Mouse (Mus musculus): ENCODE measurements around the gene Ccdc12. TPM values are rescaled to one million over a fixed set of nuclear protein-coding genes. Genes with fewer than 3 reads are reported as not detected.

Ccdc12 gene
- polyA plus RNA-seq, 1 experiment from 2014 or later, result 118 TPM

DNA sequence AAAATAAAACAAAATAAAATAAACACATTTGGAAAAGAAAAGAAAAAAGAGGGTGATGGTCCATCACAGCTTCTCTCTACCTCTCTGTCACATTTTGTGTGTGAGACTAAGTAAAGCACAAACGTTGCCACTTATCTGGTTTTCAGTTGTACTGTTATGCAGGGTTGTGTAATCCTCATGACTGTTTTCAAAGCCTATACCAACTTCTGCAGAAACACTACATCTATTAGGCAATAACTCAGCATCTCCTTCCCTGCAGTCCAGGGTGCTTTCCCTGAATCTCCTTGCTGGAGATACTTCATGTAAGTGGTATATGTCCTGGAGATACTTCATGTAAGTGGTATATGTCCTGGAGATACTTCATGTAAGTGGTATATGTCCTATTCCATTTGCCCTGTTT, 6.5 kb downstream of the Ccdc12 start:
- Histone ChIP-seq H3K9me3 (no peaks in the 10 kb centered on the region), H3K9ac (no peak overlapping the region), H3K36me3 (0 out of 2 replicates have a peak, but pooled peaks cover 6% of the 10 kb centered on the region), H3K27me3 (no peaks in the 10 kb centered on the region), H3K4me3 (no peak overlapping the region), H3K4me2 (replicated peaks) (no peak overlapping the region), H3K4me1 (peaks cover 10% of the 10 kb centered on the region; the same call in 1 of the 2 replicates), H3K27ac (no peak overlapping the region)
- no peak for ATAC-seq (ENCODE audit: insufficient number of reproducible peaks, insufficient read depth, low FRiP score, low TSS enrichment)
- 92% methylated on average over 1 of the region's 1 CpGs for WGBS

DNA sequence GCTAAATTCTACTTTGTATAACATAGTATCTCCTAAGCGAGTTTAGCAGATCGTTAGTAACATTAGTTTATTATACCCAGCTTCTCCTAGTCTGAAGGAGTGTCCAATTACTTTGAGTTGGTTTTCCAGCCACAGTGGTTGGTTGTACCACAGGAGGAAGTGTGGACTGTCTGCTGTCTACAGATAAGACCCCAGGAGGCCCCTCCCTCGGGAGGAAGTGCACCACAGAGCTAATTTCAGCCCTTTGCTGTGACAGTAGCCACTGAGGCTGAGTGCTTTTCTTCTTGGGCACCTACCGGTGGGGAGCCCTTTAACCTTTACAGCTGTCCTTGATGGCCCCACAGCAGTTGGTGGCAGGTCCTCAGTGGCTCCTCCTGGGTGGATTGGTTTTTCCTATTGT, 9.6 kb downstream of the Ccdc12 start:
- Histone ChIP-seq H3K36me3 (no peaks in the 10 kb centered on the region), H3K9me3 (no peaks in the 10 kb centered on the region), H3K4me2 (replicated peaks) (no peak overlapping the region), H3K9ac (no peak overlapping the region), H3K4me1 (peaks cover 9% of the 10 kb centered on the region; the same call in 1 of the 2 replicates), H3K4me3 (no peak overlapping the region), H3K27ac (no peak overlapping the region), H3K27me3 (no peaks in the 10 kb centered on the region)
- 0 out of 2 replicates have a peak, but pooled peaks have one; percentile 52 for ATAC-seq (ENCODE audit: insufficient number of reproducible peaks, insufficient read depth, low FRiP score, low TSS enrichment)
- 22% methylated on average over 4 of the region's 4 CpGs for whole genome bisulfite sequencing

DNA sequence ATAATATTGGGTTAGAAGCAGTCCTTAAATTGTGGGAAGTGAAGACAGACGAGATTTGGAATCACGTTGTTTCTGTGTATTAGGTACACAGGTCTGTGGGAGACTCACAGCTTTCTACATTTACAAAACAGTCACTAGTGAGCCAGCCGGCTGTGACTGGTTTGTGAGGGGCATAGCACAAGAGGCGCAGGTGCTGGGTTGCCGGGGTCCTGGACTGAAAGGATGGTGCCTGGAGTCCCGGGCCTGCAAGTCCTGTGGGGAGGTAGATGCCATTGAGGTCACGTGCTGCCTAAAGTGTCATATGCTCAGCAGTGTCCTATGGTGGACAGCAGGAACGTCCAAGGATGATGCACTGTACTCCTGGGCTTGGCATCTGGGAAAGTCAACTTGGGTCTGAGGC, 10.1 kb downstream of the Ccdc12 start:
- Histone ChIP-seq H3K36me3 (no peaks in the 10 kb centered on the region), H3K4me1 (peaks cover 9% of the 10 kb centered on the region; the same call in 1 of the 2 replicates), H3K4me2 (replicated peaks) (no peak overlapping the region), H3K9me3 (no peaks in the 10 kb centered on the region), H3K27me3 (no peaks in the 10 kb centered on the region), H3K4me3 (no peak overlapping the region), H3K9ac (no peak overlapping the region), H3K27ac (no peak overlapping the region)
- WGBS, result 39% methylated on average over 8 of the region's 8 CpGs
- no peak for ATAC-seq (ENCODE audit: insufficient number of reproducible peaks, insufficient read depth, low FRiP score, low TSS enrichment)

DNA sequence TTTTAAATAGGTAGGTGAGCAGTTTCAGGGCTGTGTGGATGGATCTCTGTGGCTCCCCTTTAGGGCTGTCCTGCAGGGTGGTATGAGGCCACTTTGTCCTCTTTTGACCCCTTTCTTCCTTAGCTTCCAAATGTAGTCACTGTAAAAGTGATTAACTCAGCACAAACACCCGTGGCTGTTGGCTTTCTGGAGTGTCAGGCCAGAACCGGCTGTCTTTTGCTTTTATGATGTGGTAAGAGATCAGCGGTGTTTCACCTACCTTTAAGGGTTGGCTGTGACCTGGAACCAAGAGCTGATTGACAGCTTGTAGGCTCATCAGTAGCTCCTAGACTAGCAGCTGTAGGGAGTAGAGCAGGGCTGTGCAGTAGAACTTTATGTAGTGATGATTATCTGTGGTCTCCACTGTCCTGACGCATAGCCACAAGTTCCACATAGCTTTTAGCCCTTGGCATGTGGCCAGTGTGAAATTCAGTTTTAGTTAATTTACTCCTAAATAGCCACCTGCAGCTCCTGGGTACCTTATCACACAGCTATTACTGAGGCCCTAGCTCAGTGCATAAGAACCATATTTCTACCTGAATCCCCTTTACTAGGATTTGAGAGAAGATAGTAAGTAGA, 11.0 kb downstream of the Ccdc12 start:
- H3K9ac ChIP-seq, result no peak overlapping the region
- 77% methylated on average over 4 of the region's 4 CpGs for WGBS

DNA sequence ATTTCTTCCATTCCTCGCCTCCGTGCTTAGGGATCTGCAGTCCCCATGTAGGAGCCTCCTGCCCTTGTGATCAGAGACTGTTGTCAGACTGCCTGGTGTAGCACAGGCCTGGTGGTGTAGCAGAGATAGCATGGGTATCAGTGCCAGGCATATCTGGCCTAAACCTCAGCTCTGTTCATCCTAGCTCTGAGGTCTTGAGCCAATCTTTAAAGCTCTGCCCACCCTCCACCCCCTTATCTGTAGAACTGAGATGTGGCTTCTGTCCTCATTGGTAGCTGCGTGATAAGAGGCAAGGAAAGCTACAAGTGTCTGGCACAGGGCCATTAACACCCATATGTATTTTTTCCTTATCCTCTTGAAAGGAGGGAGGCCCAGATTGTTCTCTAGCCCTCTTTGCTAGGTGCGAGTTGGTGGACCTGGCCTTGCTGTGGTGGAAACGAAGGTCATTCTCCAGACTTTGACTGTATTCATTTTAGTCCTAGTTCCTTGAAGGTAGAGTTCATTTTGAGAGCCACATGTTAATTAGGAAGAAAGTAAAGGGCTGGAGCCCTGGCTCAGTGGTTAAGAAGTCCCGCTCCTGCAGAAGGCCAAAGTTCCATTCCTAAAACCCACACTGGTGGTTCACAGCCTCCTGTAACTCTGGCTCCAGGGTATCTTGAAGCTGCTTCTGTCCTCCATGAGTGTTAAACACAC, 12.4 kb downstream of the Ccdc12 start:
- 88% methylated on average over 6 of the region's 6 CpGs for WGBS

More for the DNA sequence above, 11.0 kb downstream of the Ccdc12 start:
- H3K4me3 ChIP-seq, result no peak overlapping the region
- no peak overlapping the region for H3K4me2 ChIP-seq (replicated peaks)
- no peak overlapping the region for H3K27ac ChIP-seq
- no peaks in the 10 kb centered on the region for H3K9me3 ChIP-seq
- no peaks in the 10 kb centered on the region for H3K27me3 ChIP-seq
- no peak for ATAC-seq (ENCODE audit: insufficient number of reproducible peaks, insufficient read depth, low FRiP score, low TSS enrichment)
- H3K4me1 ChIP-seq, result peaks cover 9% of the 10 kb centered on the region; the same call in 1 of the 2 replicates
- no peaks in the 10 kb centered on the region for H3K36me3 ChIP-seq

DNA sequence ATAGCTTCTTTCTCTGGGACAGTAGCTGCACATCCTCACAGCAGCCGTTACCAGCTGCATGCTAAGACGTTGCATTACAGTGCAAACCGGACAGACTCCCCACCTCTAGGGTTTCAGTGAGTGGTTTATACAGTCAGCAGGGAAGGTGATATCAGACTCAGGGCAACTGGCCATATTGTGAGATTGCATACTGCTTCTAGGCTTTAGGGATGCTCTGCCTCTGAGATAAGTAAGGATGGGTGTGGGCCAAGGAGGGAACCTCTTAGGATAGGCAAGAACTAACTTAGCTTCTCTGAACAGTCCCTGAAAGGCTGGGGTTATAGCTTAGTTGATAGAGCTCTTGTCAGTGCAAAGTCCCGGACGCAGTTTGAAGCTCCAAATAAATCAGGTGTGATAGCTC, 13.5 kb downstream of the Ccdc12 start:
- H3K27me3 ChIP-seq, result no peaks in the 10 kb centered on the region
- H3K9ac ChIP-seq, result no peak overlapping the region
- no peaks in the 10 kb centered on the region for H3K36me3 ChIP-seq
- H3K27ac ChIP-seq, result no peak overlapping the region
- peaks cover 9% of the 10 kb centered on the region; the same call in 1 of the 2 replicates for H3K4me1 ChIP-seq
- no peak for ATAC-seq (ENCODE audit: insufficient number of reproducible peaks, insufficient read depth, low FRiP score, low TSS enrichment)
- H3K4me3 ChIP-seq, result no peak overlapping the region
- H3K4me2 ChIP-seq (replicated peaks), result no peak overlapping the region
- 87% methylated on average over 5 of the region's 5 CpGs for WGBS
- H3K9me3 ChIP-seq, result no peaks in the 10 kb centered on the region

More for the DNA sequence above, 12.4 kb downstream of the Ccdc12 start:
- Histone ChIP-seq H3K9me3 (no peaks in the 10 kb centered on the region), H3K4me1 (peaks cover 9% of the 10 kb centered on the region; the same call in 1 of the 2 replicates), H3K4me2 (replicated peaks) (no peak overlapping the region), H3K27ac (no peak overlapping the region), H3K27me3 (no peaks in the 10 kb centered on the region), H3K4me3 (no peak overlapping the region), H3K9ac (no peak overlapping the region), H3K36me3 (no peaks in the 10 kb centered on the region)
- no peak for ATAC-seq (ENCODE audit: insufficient number of reproducible peaks, insufficient read depth, low FRiP score, low TSS enrichment)

DNA sequence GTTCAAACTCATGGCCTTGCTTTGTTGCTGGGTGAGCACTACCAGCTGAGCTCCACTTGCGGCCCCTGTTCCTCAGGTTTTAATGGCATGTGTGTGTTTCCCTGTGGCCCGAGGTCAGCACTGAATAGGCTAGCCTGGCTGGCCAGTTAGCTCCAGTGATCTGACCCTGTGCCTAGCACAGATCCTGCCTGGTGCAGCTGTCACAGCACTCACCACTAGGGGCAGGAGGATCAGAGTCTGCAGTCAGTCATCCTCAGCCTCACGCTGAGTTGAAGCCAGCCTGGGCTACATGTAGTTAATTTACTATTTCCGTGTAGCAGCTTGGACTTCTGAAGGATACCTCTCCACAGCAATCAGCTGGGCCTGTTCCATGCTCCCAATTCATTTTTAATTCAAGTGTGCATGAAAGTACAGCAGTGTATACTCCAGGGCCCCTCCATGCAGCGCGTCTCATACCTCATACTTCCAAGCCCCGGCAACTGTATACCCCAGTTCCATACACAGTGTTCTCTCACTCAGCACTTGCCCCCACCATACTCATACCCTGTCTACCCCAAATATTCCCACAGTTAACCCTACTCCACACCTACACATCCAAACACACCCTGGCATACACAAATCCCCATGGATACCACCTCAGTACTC, 16.3 kb downstream of the Ccdc12 start:
- H3K27me3 ChIP-seq, result no peaks in the 10 kb centered on the region
- H3K4me2 ChIP-seq (replicated peaks), result no peak overlapping the region
- WGBS, result 61% methylated on average over 7 of the region's 7 CpGs
- ATAC-seq (ENCODE audit: insufficient number of reproducible peaks, insufficient read depth, low FRiP score, low TSS enrichment), result no peak
- no peaks in the 10 kb centered on the region for H3K9me3 ChIP-seq
- no peaks in the 10 kb centered on the region for H3K4me1 ChIP-seq
- no peaks in the 10 kb centered on the region for H3K36me3 ChIP-seq
- no peak overlapping the region for H3K4me3 ChIP-seq
- H3K27ac ChIP-seq, result no peak overlapping the region
- no peak overlapping the region for H3K9ac ChIP-seq

DNA sequence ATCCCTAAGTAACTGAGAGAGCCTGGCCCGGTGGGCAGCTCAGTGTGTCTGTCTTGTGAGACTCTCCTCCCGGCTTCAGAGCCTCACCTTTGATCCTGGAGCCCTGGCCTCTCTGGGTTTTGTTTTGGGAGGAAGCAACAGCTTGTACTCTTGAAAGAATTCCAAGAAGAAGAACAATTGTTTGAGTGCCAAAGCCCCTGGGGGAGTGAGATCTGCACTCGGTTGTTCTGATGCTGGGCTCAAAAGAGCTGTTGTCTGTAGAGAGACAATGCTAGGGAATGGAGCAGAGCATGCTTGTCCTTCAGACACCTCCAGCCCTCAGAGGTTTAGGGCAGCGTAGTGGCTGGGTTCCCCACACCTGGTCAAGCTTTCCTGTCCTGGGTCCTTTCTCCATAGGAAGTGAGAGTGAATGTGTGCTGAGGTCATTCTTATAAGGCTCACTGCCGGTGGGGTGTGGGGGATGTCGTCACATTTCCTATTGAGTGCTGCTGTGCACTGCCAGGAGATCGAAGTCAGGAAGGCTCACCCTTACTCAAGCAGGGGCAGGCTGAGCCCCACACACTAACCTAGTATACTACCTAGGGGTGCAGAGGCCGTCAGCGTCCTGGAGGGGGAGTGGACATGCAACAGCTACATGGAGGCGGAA, 16.9 kb downstream of the Ccdc12 start:
- WGBS, result 56% methylated on average over 10 of the region's 10 CpGs
- H3K36me3 ChIP-seq, result no peaks in the 10 kb centered on the region
- no peak for ATAC-seq (ENCODE audit: insufficient number of reproducible peaks, insufficient read depth, low FRiP score, low TSS enrichment)
- no peaks in the 10 kb centered on the region for H3K27me3 ChIP-seq
- no peaks in the 10 kb centered on the region for H3K9me3 ChIP-seq
- no peaks in the 10 kb centered on the region for H3K4me1 ChIP-seq
- no peak overlapping the region for H3K27ac ChIP-seq
- no peak overlapping the region for H3K9ac ChIP-seq
- no peak overlapping the region for H3K4me3 ChIP-seq
- no peak overlapping the region for H3K4me2 ChIP-seq (replicated peaks)

DNA sequence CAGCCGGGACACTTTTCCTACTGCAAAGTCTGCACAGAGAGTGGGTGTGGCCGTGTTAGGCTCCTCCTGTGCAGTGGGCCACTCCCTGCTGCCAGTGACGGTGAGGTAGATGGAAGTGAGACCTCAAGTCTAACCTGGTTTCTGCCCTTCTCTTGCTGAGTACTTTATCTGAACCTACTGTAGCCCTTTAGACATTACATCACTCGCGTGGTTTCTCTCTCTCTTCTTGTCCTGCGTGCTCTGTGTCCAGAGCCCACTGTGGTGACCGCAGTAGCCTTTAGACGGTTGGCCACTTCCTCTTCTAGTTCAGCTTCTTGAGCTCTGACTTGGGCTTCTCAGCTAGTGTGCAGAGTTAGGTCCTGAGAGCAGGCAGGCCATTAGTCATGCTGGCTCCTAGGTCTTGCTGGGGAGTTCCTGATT, 20.2 kb downstream of the Ccdc12 start:
- H3K27ac ChIP-seq, result no peak overlapping the region
- H3K36me3 ChIP-seq, result no peaks in the 10 kb centered on the region
- 84% methylated on average over 8 of the region's 8 CpGs for WGBS

DNA sequence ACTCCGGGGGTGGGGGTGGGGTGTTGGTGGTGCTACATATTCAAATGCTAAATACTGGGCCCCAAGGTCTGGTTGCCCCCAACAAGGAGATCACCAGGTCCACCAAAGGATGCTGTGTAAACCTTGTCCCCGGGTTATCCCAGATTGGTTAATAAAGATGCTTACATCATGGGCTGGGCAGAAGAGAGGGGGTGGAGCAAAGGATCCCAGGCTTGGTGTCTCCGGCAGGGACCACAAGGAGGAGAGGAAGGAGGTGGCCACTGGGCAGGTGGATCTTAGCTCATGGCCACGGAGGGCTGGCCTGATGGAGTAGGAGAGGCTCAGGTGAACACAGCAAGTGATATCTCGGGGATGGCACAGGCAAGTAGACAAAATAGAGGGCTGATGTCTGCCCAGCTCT, 22.6 kb downstream of the Ccdc12 start:
- WGBS, result 66% methylated on average over 5 of the region's 5 CpGs
- Histone ChIP-seq H3K4me1 (peaks cover 10% of the 10 kb centered on the region; the same call in 1 of the 2 replicates), H3K9me3 (no peaks in the 10 kb centered on the region), H3K9ac (no peak overlapping the region), H3K4me3 (no peak overlapping the region), H3K4me2 (replicated peaks) (no peak overlapping the region), H3K27ac (no peak overlapping the region), H3K36me3 (no peaks in the 10 kb centered on the region), H3K27me3 (no peaks in the 10 kb centered on the region)
- no peak for ATAC-seq (ENCODE audit: insufficient number of reproducible peaks, insufficient read depth, low FRiP score, low TSS enrichment)

More for the DNA sequence above, 20.2 kb downstream of the Ccdc12 start:
- H3K9ac ChIP-seq, result no peak overlapping the region
- H3K27me3 ChIP-seq, result no peaks in the 10 kb centered on the region
- H3K4me1 ChIP-seq, result no peaks in the 10 kb centered on the region
- no peaks in the 10 kb centered on the region for H3K9me3 ChIP-seq
- no peak overlapping the region for H3K4me2 ChIP-seq (replicated peaks)
- H3K4me3 ChIP-seq, result no peak overlapping the region
- no peak for ATAC-seq (ENCODE audit: insufficient number of reproducible peaks, insufficient read depth, low FRiP score, low TSS enrichment)

DNA sequence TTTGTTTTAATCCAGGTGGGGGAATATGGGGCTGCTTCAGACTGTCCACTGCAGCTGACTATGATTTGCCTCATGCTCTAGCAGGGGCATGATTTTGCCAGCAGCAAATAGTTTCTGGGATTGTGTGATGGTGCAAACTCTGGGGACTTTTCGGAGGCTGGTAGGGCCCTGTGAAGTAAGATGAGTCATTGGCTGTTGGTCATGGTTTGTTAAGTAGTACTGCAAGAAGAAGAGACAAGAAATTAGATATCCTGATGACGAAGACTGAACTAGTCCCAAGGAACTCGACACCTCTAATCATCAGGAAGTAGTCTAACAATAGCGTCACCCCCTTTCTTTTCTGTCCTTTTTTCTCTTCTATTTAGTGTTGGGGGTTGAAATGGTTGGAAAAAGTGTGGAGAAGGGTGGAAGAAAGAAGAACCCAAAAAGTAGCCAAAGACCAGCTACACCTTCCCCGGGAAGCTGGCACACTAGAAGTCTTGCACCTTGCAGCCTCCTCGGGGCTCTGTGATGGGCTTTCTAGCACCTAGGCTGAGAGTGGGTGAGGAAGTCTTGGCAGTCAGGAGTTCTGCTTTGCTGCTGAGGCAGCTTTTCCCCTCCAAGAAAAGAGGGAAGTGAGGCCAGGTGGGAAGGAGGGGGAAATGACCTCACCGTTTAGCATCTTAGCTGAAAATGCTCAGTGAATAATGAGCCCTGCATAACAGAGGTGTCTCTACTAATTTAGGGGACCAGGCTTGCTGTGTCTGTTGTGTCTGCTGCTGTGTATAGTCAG, 24.6 kb downstream of the Ccdc12 start:
- Histone ChIP-seq H3K36me3 (no peaks in the 10 kb centered on the region), H3K4me1 (peaks cover 21% of the 10 kb centered on the region), H3K9me3 (no peaks in the 10 kb centered on the region), H3K27ac (no peak overlapping the region), H3K27me3 (no peaks in the 10 kb centered on the region), H3K4me3 (no peak overlapping the region), H3K9ac (no peak overlapping the region), H3K4me2 (replicated peaks) (no peak overlapping the region)
- WGBS, result 78% methylated on average over 7 of the region's 7 CpGs
- no peak for ATAC-seq (ENCODE audit: insufficient number of reproducible peaks, insufficient read depth, low FRiP score, low TSS enrichment)
